Mouse (Mus musculus): ENCODE measurements around the gene Mgll. TPM values are rescaled to one million over a fixed set of nuclear protein-coding genes. Genes with fewer than 3 reads are reported as not detected.

The Mgll gene
- polyA plus RNA-seq, 1 experiment from 2014 or later: 75.9 TPM

DNA sequence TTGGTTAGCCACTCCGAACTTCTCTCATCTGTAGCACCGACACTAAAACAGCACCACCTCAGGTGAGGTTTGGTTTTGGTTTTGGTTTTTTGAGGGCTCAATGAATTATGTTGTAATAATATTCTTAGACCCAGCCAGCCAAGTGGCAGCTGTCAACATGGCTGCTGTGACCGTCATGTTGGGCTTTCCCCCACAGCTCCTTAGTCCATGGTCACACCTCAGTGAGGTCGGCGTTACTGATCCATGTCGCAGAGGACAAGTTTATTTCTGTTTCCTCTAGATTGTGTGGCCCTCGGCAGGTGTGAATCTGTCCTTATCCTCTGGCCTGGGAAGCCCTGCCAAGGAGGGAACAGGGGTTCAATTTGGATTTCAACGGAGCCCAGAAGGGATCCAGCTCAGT is 33.9 kb downstream of the Mgll start:
- WGBS: 82% methylated on average over 8 of the region's 8 CpGs
- peaks cover 48% of the 10 kb centered on the region for H3K4me1 ChIP-seq (replicated peaks)
- no peak for ATAC-seq
- no peak overlapping the region for H3K4me2 ChIP-seq (replicated peaks)
- no peak overlapping the region for H3K9ac ChIP-seq
- H3K9me3 ChIP-seq: no peaks in the 10 kb centered on the region
- no peak overlapping the region for H3K4me3 ChIP-seq (replicated peaks)
- H3K27me3 ChIP-seq (replicated peaks): no peaks in the 10 kb centered on the region
- H3K36me3 ChIP-seq: no peaks in the 10 kb centered on the region
- H3K27ac ChIP-seq: peak overlapping the region; percentile 60

DNA sequence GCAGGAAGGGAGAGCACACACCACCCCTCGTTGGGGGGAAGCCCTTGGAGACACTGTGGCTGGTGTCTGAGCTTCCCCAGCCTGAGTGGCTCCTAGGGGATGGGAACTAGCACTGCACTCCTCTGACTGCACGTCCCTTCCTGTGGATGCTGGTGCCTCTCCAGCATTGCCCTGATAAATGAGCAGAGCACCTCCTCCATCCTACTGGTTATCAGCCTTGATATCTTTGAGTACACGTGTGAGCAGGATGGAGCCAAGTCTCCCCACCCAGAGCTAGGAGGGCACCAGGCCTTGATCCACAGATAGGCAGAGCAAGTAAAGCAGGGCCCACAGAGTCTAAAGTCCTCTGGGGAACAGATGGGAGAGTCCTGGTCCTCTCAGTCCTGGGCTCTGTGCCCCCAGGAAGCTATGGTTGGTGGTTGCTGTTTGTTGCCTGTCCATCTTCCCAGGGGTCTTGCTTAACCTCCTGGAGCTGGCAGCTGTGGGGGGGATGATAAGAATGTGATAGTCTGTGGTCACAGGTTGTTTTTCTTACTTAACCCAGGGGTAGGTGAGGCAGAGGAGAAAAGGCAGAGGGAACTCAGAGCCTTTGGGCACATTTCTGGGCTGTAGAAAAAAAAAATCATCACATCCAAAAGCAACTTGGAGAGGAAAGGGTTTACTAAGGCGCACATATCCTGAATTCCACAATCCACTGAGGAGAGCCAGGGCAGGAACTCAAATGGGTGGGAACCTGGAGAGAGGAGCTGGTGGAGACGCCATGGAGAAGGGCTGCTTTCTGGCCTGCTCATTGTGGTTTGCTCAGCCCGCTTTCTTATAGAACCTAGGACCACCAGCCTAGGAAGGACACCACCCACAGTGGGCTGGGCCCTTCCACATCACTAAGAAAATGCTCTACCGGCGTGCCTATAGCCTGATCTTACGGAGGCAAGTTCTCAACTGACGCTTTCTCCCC is 34.6 kb downstream of the Mgll start:
- Histone ChIP-seq H3K27me3 (replicated peaks) (no peaks in the 10 kb centered on the region), H3K4me1 (replicated peaks) (peaks cover 48% of the 10 kb centered on the region), H3K4me3 (replicated peaks) (no peak overlapping the region), H3K36me3 (no peaks in the 10 kb centered on the region), H3K27ac (peak overlapping the region; percentile 60), H3K9ac (no peak overlapping the region), H3K9me3 (no peaks in the 10 kb centered on the region), H3K4me2 (replicated peaks) (no peak overlapping the region)
- WGBS: 61% methylated on average over 10 of the region's 10 CpGs
- peak; percentile 73 for ATAC-seq

DNA sequence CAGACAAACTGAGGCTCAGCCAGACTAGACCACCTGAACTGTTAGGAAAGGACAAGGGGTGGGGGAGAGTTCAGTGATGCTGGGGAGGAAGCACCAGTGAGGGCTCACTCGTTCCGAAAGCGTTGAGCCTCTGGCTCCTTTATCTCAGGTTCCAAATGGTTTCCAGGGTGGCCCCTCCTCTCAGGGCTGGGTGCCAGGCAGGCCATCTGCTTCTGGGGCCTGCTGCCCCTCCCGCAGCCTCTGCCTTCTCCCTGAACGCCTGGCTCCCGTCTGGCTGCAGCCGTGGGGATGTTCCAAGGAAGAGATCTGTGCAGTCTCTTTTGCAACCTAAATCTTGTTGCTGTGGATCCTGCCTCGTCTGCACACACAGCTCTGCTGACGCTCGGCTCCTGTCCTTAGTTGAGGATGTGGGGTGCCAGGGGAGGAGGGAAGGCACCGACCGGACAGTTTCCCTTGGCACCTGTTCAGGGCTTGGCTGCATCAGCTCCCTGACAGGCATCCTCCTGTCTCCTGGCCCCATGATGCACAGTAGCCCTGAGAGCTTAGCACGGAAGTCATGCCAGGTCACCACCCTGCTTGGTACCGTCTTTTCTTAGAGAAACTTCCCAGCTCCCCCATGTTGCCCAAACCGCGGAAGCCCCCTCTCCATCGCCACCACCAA is 35.7 kb downstream of the Mgll start:
- H3K4me2 ChIP-seq (replicated peaks): peak overlapping the region; percentile 21; the same call in 1 of the 2 replicates
- H3K4me3 ChIP-seq (replicated peaks): no peak overlapping the region
- H3K9me3 ChIP-seq: no peaks in the 10 kb centered on the region
- H3K27me3 ChIP-seq (replicated peaks): no peaks in the 10 kb centered on the region
- peak; percentile 83 for ATAC-seq
- H3K27ac ChIP-seq: peak overlapping the region; percentile 69
- peaks cover 45% of the 10 kb centered on the region for H3K4me1 ChIP-seq (replicated peaks)
- 43% methylated on average over 17 of the region's 17 CpGs for WGBS
- H3K9ac ChIP-seq: no peak overlapping the region
- no peaks in the 10 kb centered on the region for H3K36me3 ChIP-seq

DNA sequence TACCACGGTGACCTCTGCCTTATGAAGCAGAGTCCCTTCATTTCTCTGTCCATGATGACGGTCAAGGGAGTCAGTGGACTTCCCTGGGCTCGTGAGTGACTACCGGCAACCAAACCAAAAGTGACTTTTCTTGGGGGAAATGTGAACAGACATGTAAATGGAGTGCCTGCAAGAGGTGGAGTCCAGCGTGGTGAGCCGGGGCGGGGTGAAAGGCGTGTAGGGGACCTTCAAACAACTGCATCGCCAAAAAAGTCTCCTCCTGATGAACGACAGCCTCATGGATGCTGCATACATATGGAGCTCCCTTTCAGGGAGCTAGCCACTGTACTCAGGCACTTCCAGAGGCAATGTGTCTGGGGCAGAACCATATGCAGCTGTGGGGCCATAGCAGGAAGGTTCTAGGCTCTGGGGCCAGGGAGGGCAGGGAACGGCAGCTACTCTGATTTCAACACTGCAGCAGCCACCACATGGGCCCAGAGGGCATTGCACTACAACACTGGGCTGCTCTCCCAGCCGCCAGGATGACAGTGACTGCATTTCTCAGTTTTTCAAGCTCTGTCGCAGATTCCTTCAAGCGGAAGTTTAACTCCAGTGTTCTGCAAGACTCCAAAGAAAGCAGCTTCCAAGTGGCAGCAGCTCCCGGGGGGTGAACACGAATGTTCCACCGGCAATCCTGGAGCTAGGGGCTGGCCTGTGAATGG is 36.9 kb downstream of the Mgll start:
- ATAC-seq: no peak
- Histone ChIP-seq H3K9ac (no peak overlapping the region), H3K4me2 (replicated peaks) (no peak overlapping the region), H3K27ac (peak overlapping the region; percentile 69; the same call in 1 of the 2 replicates), H3K9me3 (no peaks in the 10 kb centered on the region), H3K4me3 (replicated peaks) (no peak overlapping the region), H3K36me3 (no peaks in the 10 kb centered on the region), H3K4me1 (replicated peaks) (peaks cover 44% of the 10 kb centered on the region), H3K27me3 (replicated peaks) (no peaks in the 10 kb centered on the region)
- 73% methylated on average over 17 of the region's 17 CpGs for WGBS

DNA sequence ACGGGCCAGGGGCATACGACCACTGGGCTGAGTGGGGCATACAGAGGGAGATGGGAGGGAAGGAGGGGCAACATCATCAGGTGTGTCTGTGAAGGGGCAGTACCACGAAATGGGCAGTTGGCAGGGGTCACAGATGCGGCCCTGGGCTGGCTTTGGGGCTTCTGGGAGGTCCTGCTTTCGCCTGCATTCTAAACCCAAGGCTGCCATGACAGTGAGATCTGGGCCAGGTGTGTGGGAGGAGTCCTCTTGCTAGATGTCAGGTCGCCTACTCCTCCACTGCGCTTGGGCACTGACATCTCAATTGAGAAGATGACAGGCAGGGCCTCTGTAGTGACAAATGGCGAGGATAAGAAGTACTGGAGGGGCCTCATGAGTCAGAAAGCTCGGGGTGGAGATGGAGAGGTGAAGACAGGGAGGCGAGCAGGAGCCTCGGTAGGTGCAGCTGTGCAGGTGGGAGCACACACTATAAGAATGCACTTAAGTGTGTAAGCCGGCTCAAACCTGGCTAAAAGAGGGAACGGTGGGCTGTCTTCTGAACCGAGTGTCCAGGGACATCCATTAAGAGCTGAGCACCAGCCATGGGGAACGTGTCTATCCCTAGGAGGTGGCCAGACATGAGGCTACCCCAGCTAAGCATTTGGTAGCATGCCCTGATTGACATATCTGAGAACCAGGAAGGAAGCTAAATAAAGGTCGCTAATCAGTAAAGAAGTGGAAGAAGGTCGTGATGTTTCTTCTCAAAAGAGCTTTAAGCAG is 37.6 kb downstream of the Mgll start:
- Histone ChIP-seq H3K27ac (no peak overlapping the region), H3K9ac (no peak overlapping the region), H3K4me1 (replicated peaks) (peaks cover 38% of the 10 kb centered on the region), H3K4me3 (replicated peaks) (no peak overlapping the region), H3K27me3 (replicated peaks) (no peaks in the 10 kb centered on the region), H3K9me3 (no peaks in the 10 kb centered on the region), H3K36me3 (no peaks in the 10 kb centered on the region), H3K4me2 (replicated peaks) (no peak overlapping the region)
- 73% methylated on average over 17 of the region's 17 CpGs for WGBS
- no peak for ATAC-seq

DNA sequence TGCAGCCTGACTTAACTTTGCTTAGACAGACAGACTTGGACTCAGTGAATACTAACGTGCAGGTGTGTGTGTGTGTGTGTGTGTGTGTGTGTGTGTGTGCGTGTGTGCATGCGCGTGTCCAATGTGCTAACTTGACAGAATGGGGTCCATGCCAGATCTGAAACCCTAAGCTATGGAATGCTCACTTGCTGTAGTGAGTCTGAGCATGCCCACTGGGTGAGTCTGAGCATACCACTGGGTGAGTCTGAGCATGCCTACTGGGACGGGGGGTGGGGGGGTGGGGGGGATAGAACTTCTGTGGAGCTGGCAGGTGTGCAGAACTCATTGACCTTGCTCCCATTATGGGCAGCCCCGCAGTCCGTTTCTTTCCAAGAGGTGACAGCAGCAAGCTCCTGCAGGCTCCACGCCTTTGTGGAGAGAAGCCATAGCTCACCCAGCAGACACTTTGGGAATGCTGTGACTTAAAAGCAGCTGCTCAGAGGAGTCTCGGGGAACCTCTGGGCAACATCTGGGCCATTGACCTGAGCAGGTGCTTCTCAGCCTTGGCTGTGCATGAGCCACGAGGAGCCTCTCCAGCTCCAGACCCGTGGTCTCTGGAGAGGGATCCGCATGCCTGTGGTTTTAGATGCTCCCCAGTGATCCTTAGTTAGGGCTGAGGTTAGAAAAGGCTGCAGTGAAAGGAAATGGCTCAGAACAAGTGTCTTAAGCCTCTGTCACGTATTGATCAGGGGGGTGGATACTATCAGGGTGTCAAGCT is 38.4 kb downstream of the Mgll start:
- Histone ChIP-seq H3K27ac (no peak overlapping the region), H3K9me3 (no peaks in the 10 kb centered on the region), H3K36me3 (no peaks in the 10 kb centered on the region), H3K4me2 (replicated peaks) (no peak overlapping the region), H3K4me1 (replicated peaks) (peaks cover 35% of the 10 kb centered on the region), H3K27me3 (replicated peaks) (no peaks in the 10 kb centered on the region), H3K9ac (no peak overlapping the region), H3K4me3 (replicated peaks) (no peak overlapping the region)
- no peak for ATAC-seq
- 70% methylated on average over 13 of the region's 13 CpGs for WGBS

DNA sequence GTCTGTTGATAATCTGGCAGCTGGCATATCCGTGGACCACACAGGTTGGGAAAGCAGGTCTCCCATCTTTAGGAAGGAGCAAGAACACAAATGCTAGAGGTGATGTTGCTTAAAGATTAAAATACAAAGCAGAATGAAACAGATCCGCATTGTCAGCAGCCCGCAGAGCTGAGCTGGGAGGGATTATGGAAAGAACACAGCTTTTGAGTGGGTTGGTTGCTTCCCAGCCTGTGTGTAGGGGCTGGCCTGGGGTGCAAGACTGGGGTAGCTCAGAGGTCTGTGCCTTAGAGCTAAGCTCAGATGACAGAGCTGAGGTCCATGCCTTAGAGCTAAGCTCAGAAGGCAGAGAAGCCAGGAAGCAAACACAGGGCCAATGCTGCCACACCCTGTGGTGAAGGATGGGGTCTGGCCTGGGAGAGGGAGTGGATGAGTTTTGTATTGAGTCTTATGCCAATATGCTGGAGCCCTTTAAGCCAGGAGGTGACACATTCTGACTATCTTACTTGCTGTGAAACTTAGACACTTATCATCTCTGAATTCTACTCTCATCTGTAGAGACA is 39.4 kb downstream of the Mgll start:
- no peak overlapping the region for H3K4me3 ChIP-seq (replicated peaks)
- WGBS: 88% methylated on average over 3 of the region's 3 CpGs
- H3K4me2 ChIP-seq (replicated peaks): no peak overlapping the region
- H3K9me3 ChIP-seq: no peaks in the 10 kb centered on the region
- no peak for ATAC-seq
- no peaks in the 10 kb centered on the region for H3K36me3 ChIP-seq
- H3K4me1 ChIP-seq (replicated peaks): peaks cover 28% of the 10 kb centered on the region
- H3K27ac ChIP-seq: no peak overlapping the region
- H3K27me3 ChIP-seq (replicated peaks): no peaks in the 10 kb centered on the region
- H3K9ac ChIP-seq: no peak overlapping the region

DNA sequence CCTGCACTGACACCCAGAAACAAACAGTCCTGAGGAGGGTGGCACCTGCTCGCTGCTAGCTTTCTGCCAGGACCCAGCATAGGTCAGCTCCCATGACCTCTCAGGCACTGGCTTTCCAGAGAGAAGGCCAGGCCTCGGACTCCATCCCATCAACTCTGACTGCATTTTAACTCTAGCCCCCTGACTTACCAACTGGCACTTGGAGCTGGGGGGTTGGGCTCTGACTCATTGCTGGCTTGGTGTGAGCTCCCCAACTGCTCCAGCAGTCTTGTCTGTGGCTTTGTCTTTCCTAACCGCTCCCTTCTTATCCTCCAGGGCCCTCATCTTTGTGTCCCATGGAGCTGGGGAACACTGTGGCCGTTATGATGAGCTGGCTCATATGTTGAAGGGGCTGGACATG is 40.1 kb downstream of the Mgll start:
- 71% methylated on average over 4 of the region's 4 CpGs for WGBS
- no peaks in the 10 kb centered on the region for H3K36me3 ChIP-seq
- no peaks in the 10 kb centered on the region for H3K27me3 ChIP-seq (replicated peaks)
- H3K9me3 ChIP-seq: no peaks in the 10 kb centered on the region
- H3K4me1 ChIP-seq (replicated peaks): peaks cover 21% of the 10 kb centered on the region
- H3K9ac ChIP-seq: no peak overlapping the region
- ATAC-seq: no peak
- H3K4me2 ChIP-seq (replicated peaks): no peak overlapping the region
- no peak overlapping the region for H3K27ac ChIP-seq
- H3K4me3 ChIP-seq (replicated peaks): no peak overlapping the region

DNA sequence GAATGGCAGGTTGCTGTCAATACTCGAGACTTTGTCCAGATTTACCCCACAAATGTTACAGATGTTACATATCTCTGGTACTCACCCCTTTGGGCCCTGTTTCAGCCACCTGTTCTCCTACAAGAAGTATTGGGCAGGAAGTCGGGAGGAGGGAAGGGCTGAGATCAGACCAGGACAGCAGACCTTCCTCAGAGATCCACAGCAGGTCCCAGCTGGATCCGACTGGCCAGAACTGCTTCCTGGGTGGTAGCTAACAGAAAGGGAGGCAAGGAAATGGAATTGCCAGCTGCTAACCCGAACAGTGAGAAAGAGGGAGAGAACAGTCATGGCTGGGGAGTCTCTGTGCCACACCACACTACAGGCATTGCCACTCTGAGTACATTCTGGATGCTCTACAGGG is 43.5 kb downstream of the Mgll start:
- Histone ChIP-seq H3K9ac (no peak overlapping the region), H3K4me1 (replicated peaks) (peaks cover 4% of the 10 kb centered on the region), H3K27me3 (replicated peaks) (no peaks in the 10 kb centered on the region), H3K4me3 (replicated peaks) (no peak overlapping the region), H3K36me3 (no peaks in the 10 kb centered on the region), H3K27ac (no peak overlapping the region), H3K4me2 (replicated peaks) (no peak overlapping the region), H3K9me3 (no peaks in the 10 kb centered on the region)
- 52% methylated on average over 4 of the region's 4 CpGs for WGBS
- no peak for ATAC-seq

DNA sequence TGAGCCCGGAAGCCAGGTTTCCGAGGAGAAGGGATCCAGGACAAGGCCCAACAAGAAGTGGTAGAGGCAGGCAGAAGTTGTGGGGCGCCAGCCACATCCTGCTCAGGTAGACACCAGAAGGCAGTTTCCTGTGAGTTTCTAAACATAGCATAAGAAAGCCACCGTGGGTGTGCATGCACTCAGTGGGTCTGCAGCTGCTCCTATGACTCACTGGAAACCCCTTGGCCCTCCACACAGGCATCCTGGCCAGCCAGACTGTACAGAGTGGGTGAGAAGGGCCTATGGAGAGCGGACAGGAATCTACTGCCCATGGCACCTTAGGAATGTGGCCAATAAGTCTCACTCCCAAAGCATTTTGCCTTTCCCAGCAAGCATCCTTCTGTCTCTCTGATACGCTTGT is 45.5 kb downstream of the Mgll start:
- no peaks in the 10 kb centered on the region for H3K9me3 ChIP-seq
- no peak for ATAC-seq
- peaks cover 15% of the 10 kb centered on the region for H3K4me1 ChIP-seq (replicated peaks)
- no peak overlapping the region for H3K4me2 ChIP-seq (replicated peaks)
- H3K27ac ChIP-seq: no peak overlapping the region
- H3K9ac ChIP-seq: no peak overlapping the region
- WGBS: 83% methylated on average over 6 of the region's 6 CpGs
- H3K36me3 ChIP-seq: no peaks in the 10 kb centered on the region
- no peaks in the 10 kb centered on the region for H3K27me3 ChIP-seq (replicated peaks)
- H3K4me3 ChIP-seq (replicated peaks): no peak overlapping the region

DNA sequence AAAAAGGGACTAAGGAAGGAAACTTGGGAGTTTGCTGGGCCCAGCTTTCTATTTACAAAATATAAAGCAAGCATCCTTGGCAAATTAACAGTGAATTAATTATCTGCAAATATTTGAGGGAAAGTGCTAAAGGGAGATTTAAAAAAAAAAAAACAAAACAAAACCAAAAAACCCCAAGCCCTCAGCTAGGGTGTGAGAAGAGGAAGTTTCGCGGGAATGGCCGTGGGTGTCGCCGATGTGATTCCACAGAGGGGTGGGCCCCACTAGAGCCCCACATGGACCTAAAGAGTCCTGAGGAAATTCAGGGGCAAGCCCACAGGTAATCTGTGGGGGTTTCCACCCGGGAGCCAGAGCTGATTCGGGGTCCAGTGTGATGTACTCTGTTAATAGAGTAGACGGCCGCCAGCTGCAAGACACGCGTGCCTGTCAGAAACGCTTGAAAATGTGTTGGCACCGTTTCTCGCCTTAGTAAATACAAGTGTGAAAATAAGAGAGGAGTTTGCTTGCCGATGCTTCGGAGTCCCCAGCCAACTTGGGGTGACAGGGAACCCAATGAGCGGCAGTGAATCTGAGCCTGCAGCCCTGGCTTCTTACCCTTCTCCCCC is 46.2 kb downstream of the Mgll start:
- H3K4me1 ChIP-seq (replicated peaks): peaks cover 21% of the 10 kb centered on the region
- no peaks in the 10 kb centered on the region for H3K27me3 ChIP-seq (replicated peaks)
- H3K4me2 ChIP-seq (replicated peaks): no peak overlapping the region
- H3K9ac ChIP-seq: no peak overlapping the region
- H3K4me3 ChIP-seq (replicated peaks): no peak overlapping the region
- no peaks in the 10 kb centered on the region for H3K36me3 ChIP-seq
- no peaks in the 10 kb centered on the region for H3K9me3 ChIP-seq
- H3K27ac ChIP-seq: no peak overlapping the region
- ATAC-seq: no peak
- WGBS: 72% methylated on average over 17 of the region's 17 CpGs

Measured in intestine, embryonic 15.5 days (tissue).